Mouse (Mus musculus) 3T3-L1 (cell line): ENCODE measurements around the gene Scnn1b.

Experiments used
- DNase-seq: peaks from one replicate; pipeline ENCODE4 v3.0.0-alpha.2; 2015; ENCODE audit warnings: low read depth, low spot score

Scnn1b gene

DNA sequence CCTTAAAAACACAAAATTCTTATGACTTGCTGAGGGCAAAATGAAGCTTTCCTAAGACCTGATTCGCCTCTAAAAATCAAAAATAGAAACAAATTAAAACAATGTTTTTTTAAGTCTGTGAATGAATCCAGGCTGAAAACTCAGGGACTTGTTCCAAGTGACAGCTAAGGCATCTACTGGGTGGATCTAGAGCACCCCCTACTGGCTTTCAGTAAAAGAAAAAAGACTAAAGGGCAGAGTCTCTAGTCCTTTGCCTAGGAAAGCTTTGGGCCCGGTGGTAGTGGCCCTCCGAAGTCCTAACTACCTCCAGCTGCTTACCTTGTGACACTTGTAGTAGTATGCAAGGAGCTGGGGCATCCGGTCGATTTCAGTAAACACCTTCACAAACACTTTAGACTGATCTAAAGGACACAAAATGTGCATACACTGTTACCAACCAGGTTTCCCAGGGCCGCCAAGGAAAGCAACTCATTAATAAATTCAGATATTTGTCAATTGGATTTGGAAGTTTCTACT is 99.1 kb downstream of the Scnn1b start:
- peak; percentile 62 for DNase-seq

- DNase-seq = no peak
These were observed 101.3 kb downstream of the Scnn1b start for GRCm38 (mm10) chr7:121966169-121966568.
